Mouse (Mus musculus) megakaryocyte, embryonic 14.5 days (primary cell): ENCODE measurements around the gene 7530416G11Rik.

Experiments
- FLI1 ChIP-seq: IDR thresholded peaks from 2 replicates; pipeline ENCODE4 v1.6.1; 2012; ENCODE audit warnings: low read length, inconsistent platforms, mixed read lengths
- GATA1 ChIP-seq: IDR thresholded peaks from 3 replicates; pipeline ENCODE4 v1.6.1; 2012; ENCODE audit warnings: mixed read lengths, low read length, inconsistent platforms, borderline replicate concordance

DNA sequence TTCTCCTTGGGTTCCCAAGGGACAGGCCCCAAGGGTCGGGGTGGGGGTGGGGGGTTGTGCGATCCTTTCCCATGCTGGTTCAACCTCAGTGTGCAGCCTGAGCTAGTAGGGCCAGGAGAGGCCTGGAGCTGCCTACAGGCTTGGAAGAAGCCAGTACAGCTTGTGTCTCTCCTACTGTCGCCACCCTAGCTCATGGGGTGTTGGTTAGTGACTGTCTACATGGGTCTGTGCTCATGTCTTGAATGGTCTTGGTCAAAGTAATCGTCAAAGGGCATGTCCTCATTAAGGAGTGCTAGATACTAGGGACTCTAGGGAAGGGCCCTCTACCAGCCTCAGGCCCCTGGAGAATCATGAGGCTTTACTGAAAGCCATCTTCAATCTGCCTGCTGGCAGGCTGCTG is 5.5 kb downstream of the 7530416G11Rik start:
- TF ChIP-seq GATA1 = no peak
- TF ChIP-seq FLI1 = no peak
